Mouse (Mus musculus) embryonic facial prominence, embryonic 14.5 days (tissue): ENCODE results near the gene Ffar3. TPM values are rescaled to one million over a fixed set of nuclear protein-coding genes. Genes with fewer than 3 reads are reported as not detected.

Source experiments
- ATAC-seq: fragments of 200-750 bp; cut with Nextera tagmentation; 2 replicates; pipeline ENCODE4 v1.8.0; 2017; ENCODE audit warnings: low read depth, moderate number of reproducible peaks, moderate TSS enrichment
- DNase-seq: peaks from one replicate; pipeline ENCODE4 v3.0.0-alpha.2; 2015; ENCODE audit warnings: low spot score
- H3K27ac ChIP-seq: fragments of 300-500 bp; sonication (generic); replicated peaks from 2 replicates; pipeline ENCODE4 v1.5.1; 2014; ENCODE audit warnings: low read depth, mild to moderate bottlenecking, low read length, moderate library complexity
- H3K27me3 ChIP-seq: fragments of 300-500 bp; sonication (generic); replicated peaks from 2 replicates; pipeline ENCODE4 v1.6.1; 2014; ENCODE audit warnings: low read length; ENCODE audit not compliant: control insufficient read depth, insufficient read depth
- H3K36me3 ChIP-seq: fragments of 300-500 bp; sonication (generic); 2 replicates; pipeline ENCODE4 v1.6.1; 2014; ENCODE audit warnings: low read length, mixed read lengths; ENCODE audit not compliant: control insufficient read depth, insufficient read depth
- H3K4me1 ChIP-seq: fragments of 300-500 bp; sonication (generic); 2 replicates; pipeline ENCODE4 v1.6.1; 2014; ENCODE audit warnings: antibody characterized with exemption, low read length; ENCODE audit not compliant: control insufficient read depth, insufficient read depth
- H3K4me2 ChIP-seq: fragments of 300-500 bp; sonication (generic); 2 replicates; pipeline ENCODE4 v1.6.1; 2014; ENCODE audit warnings: low read depth, mild to moderate bottlenecking, low read length, moderate library complexity, mixed read lengths
- H3K4me3 ChIP-seq: fragments of 300-500 bp; sonication (generic); 2 replicates; pipeline ENCODE4 v1.5.1; 2014; ENCODE audit warnings: low read depth, mild to moderate bottlenecking, low read length
- H3K9ac ChIP-seq: fragments of 300-500 bp; sonication (generic); 2 replicates; pipeline ENCODE4 v1.6.1; 2014; ENCODE audit warnings: low read depth, mild to moderate bottlenecking, low read length, moderate library complexity, mixed read lengths
- H3K9me3 ChIP-seq: fragments of 300-500 bp; sonication (generic); 2 replicates; pipeline ENCODE4 v1.6.1; 2016; ENCODE audit warnings: low read length; ENCODE audit not compliant: control insufficient read depth
- WGBS: fragments of 180-500 bp; shearing (Covaris S2); extraction: QIAGEN DNeasy Blood & Tissue Kit; methylation state at CpG from one replicate; pipeline ENCODE4 v1.1.7; 2014; 5-methylcytosine and 5-hydroxymethylcytosine counted together
- polyA plus RNA-seq: library from polyadenylated mRNA; unstranded; fragments of >200 nt; fragmentation: Nextera tagmentation; extraction: Ambion mirVana; gene quantifications from 2 replicates; pipeline ENCODE4 v1.2.1, GENCODE M21; 2014

Ffar3 gene
- polyA plus RNA-seq, 1 experiment from 2014 or later, result not detected

DNA sequence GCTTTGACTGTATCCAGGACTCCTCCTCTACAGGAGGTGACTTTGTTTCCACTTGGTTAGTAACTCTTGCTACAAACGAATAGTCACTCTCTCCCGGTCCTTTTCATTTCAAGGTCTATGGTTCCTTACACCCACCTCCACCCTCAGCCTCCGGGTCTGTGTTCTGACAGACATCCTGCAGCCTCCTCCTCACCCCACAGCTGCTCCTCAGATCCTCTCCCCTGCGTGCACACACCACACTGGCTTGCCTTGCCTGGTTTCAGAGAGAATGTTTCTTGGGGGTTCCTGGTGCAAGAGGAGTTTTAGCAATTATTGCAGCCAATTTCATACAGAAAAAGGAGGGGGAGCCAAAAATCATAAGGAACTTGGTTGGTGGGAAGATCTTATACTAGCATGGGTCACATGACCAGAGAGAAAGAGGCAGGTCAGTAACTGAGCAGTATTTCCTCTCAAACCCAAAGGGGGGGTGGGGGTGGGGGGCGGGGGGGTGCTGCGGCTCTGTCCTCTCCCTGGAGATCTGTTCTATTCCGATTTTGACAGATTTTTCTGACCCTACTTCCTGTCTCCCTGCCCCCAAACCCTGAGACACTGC is 35.0 kb downstream of the Ffar3 start:
- H3K4me2 ChIP-seq, result no peak overlapping the region
- no peak for ATAC-seq
- H3K27ac ChIP-seq, result no peak overlapping the region
- no peaks in the 10 kb centered on the region for H3K36me3 ChIP-seq
- no peaks in the 10 kb centered on the region for H3K27me3 ChIP-seq
- H3K4me3 ChIP-seq, result no peak overlapping the region
- H3K9ac ChIP-seq, result no peak overlapping the region
- DNase-seq, result no peak
- WGBS, result 48% methylated on average over 7 of the region's 7 CpGs
- H3K9me3 ChIP-seq, result no peaks in the 10 kb centered on the region
- H3K4me1 ChIP-seq, result no peaks in the 10 kb centered on the region

DNA sequence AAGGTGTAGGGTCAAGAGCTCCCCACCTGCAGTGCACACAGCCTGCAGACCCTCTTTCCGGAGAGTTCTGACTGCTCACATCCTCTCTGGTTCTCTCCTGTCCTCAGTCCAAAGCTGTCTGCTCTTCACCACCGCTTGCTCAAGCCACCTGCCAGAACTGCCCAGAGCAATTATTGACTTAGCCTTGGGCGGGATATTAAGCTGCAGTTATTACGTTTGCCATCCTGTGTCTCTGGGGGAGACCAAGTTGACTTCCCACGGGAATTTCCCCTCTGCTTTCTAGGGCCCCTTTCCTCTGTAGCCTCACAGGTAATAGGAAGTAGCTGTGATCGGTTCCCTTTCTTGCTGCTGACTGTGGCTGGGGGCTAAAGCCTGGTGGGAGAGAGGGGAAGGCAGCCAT is 35.8 kb downstream of the Ffar3 start:
- no peak overlapping the region for H3K27ac ChIP-seq
- no peak overlapping the region for H3K4me3 ChIP-seq
- H3K27me3 ChIP-seq, result no peaks in the 10 kb centered on the region
- H3K9ac ChIP-seq, result no peak overlapping the region
- no peak for ATAC-seq
- H3K36me3 ChIP-seq, result no peaks in the 10 kb centered on the region
- H3K9me3 ChIP-seq, result no peaks in the 10 kb centered on the region
- no peak overlapping the region for H3K4me2 ChIP-seq
- no peaks in the 10 kb centered on the region for H3K4me1 ChIP-seq
- DNase-seq, result no peak
- WGBS, result 44% methylated on average over 6 of the region's 6 CpGs

DNA sequence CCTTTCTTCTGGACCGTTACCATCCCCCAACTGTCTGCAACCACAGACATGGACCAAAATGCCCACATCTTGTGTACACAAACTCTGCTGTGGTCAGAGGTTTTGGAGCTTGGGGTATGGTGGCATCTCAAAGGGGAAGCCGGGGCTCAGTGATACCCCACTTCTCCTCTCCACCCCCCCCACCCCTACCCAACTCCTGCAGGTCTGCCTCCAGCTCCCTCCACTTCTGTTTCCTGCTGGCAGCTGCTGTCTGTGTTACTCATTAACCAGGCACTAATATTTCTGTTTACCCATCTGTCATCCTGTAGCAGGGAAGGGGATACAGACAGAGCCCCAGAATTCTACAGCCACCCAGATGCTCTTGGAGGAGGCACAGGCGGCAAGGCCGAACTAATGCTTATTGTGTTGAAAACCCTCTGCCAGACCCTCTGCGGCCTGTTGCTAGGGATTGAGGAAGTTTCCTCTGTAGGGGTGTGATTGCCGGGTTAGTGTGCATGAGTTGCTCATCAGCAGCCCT is 43.6 kb downstream of the Ffar3 start:
- H3K4me3 ChIP-seq, result no peak overlapping the region
- H3K27ac ChIP-seq, result no peak overlapping the region
- WGBS, result 65% methylated on average over 6 of the region's 6 CpGs
- no peaks in the 10 kb centered on the region for H3K4me1 ChIP-seq
- H3K4me2 ChIP-seq, result no peak overlapping the region
- DNase-seq (peak; percentile 17), ATAC-seq (peak; percentile 57; the same call in 1 of the 2 replicates)
- no peaks in the 10 kb centered on the region for H3K27me3 ChIP-seq
- no peaks in the 10 kb centered on the region for H3K9me3 ChIP-seq
- H3K9ac ChIP-seq, result no peak overlapping the region
- H3K36me3 ChIP-seq, result no peaks in the 10 kb centered on the region

DNA sequence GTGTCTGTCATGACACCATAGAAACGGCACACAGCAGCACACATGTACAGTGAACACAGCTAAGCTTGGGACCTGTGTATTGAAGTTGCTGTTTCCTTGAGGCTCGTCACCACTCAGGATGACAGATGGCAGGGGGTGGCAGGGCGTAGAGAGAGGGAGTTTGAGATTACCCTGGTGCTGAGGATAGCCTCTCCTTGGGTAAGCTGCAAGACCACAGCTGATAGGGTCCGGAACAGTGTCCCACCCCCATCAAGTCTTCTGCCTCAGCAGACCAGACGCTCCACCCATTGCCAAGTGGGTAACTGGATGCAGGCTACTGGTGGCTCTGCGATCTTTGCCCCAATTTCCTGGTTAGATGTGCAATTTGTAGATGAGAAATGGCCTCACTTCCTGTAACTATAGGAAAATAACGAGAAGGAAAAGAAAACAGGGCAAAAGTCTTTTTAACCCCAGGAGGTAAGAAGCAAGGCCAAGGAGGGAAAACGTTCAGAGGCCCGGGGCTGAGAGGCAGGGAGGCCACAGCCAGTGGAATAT is 44.2 kb downstream of the Ffar3 start:
- H3K27me3 ChIP-seq, result no peaks in the 10 kb centered on the region
- no peaks in the 10 kb centered on the region for H3K9me3 ChIP-seq
- ATAC-seq (no peak), DNase-seq (no peak)
- no peak overlapping the region for H3K4me3 ChIP-seq
- no peak overlapping the region for H3K27ac ChIP-seq
- H3K9ac ChIP-seq, result no peak overlapping the region
- H3K4me2 ChIP-seq, result no peak overlapping the region
- 52% methylated on average over 9 of the region's 9 CpGs for WGBS
- H3K36me3 ChIP-seq, result no peaks in the 10 kb centered on the region
- H3K4me1 ChIP-seq, result no peaks in the 10 kb centered on the region

DNA sequence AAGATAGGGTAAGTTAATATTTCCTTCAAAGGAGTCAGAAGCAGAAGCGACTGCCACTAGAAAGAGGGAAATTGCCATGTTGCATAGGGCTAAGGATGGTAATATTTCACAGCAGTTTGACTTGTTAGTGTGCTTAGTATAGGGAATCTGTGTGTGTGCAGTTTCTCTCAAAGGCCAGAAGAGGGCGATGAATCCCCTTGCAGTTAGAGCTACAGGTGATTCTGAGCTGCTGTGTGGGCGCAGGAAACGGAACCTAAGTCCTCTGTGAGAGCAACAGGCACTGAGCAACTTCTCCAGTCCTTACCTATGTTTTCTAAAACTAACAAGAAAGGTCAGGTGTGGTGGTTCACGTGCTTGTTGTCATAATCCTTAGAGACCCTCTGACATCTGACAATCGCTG is 45.7 kb downstream of the Ffar3 start:
- DNase-seq (no peak), ATAC-seq (no peak)
- WGBS, result 47% methylated on average over 6 of the region's 6 CpGs
- Histone ChIP-seq H3K4me2 (no peak overlapping the region), H3K27ac (no peak overlapping the region), H3K36me3 (no peaks in the 10 kb centered on the region), H3K4me3 (no peak overlapping the region), H3K27me3 (no peaks in the 10 kb centered on the region), H3K9ac (no peak overlapping the region), H3K9me3 (no peaks in the 10 kb centered on the region), H3K4me1 (no peaks in the 10 kb centered on the region)

DNA sequence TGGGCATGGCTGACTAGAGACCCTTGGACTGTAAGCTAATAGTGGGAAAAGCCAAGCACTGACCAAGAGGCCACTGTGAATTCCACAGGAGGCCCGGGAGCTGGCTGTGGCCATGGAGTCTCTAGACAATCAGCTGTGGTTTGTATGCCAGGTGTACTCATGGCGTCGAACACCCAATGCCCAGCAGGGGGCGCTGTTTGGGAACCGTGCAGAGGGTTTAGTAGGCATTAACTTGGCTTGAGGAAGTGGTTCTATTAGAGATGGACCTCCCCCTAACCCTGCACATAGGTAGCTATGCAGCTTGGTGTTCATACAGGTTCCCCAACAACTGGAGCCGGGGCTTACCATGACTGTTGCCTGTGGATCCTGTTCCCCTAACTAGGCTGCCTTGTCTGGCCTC is 50.1 kb downstream of the Ffar3 start:
- H3K4me1 ChIP-seq, result no peaks in the 10 kb centered on the region
- ATAC-seq (no peak), DNase-seq (no peak)
- no peak overlapping the region for H3K4me3 ChIP-seq
- WGBS, result 53% methylated on average over 6 of the region's 6 CpGs
- no peak overlapping the region for H3K4me2 ChIP-seq
- H3K36me3 ChIP-seq, result no peaks in the 10 kb centered on the region
- H3K27ac ChIP-seq, result no peak overlapping the region
- no peak overlapping the region for H3K9ac ChIP-seq
- H3K9me3 ChIP-seq, result no peaks in the 10 kb centered on the region
- H3K27me3 ChIP-seq, result no peaks in the 10 kb centered on the region

Other genes with a start within 250 kb of the Ffar3 start
- gene Upk1a, start 243.3 kb downstream of the Ffar3 start, polyA plus RNA-seq, result 0.39 and 0.47 TPM in 2 replicates
- 860 and 1,015 TPM in 2 replicates for gene Cox6b1, start 230.0 kb downstream of the Ffar3 start, polyA plus RNA-seq
- not detected in 2 replicates for gene Etv2, start 220.3 kb downstream of the Ffar3 start, polyA plus RNA-seq
- 93.1 and 106 TPM in 2 replicates for gene Rbm42, start 205.9 kb downstream of the Ffar3 start, polyA plus RNA-seq
- gene Haus5, start 191.2 kb downstream of the Ffar3 start, polyA plus RNA-seq, result 30.7 and 35.0 TPM in 2 replicates
- gene Pmis2, start 184.6 kb downstream of the Ffar3 start, polyA plus RNA-seq, result not detected in 2 replicates
- gene 2200002J24Rik, start 157.3 kb downstream of the Ffar3 start, polyA plus RNA-seq, result 0.37 and 0.46 TPM in 2 replicates
- gene Atp4a, start 144.0 kb downstream of the Ffar3 start, polyA plus RNA-seq, result 0.32 and 0.54 TPM in 2 replicates
- gene Tmem147, start 126.6 kb downstream of the Ffar3 start, polyA plus RNA-seq, result 212 and 214 TPM in 2 replicates
- gene Gapdhs, start 112.5 kb downstream of the Ffar3 start, polyA plus RNA-seq, result 0.33 and 0.38 TPM in 2 replicates
- gene Sbsn, start 104.7 kb downstream of the Ffar3 start, polyA plus RNA-seq, result 12.4 and 33.7 TPM in 2 replicates
- gene Dmkn, start 92.4 kb downstream of the Ffar3 start, polyA plus RNA-seq, result 123 and 159 TPM in 2 replicates
- gene Krtdap, start 68.3 kb downstream of the Ffar3 start, polyA plus RNA-seq, result 428 and 557 TPM in 2 replicates
- gene Ffar2, start 32.4 kb downstream of the Ffar3 start, polyA plus RNA-seq, result 0.14 and 0.46 TPM in 2 replicates
- not detected in 2 replicates for gene Ffar1, start 5.4 kb upstream of the Ffar3 start, polyA plus RNA-seq
- gene Cd22, start 24.2 kb upstream of the Ffar3 start, polyA plus RNA-seq, result 0.22 TPM in 1 of 2 replicates, not detected in the other
- 1.3 and 1.4 TPM in 2 replicates for gene Mag, start 58.7 kb upstream of the Ffar3 start, polyA plus RNA-seq
- gene Hamp2, start 68.5 kb upstream of the Ffar3 start, polyA plus RNA-seq, result 0.97 TPM in 1 of 2 replicates, not detected in the other
- gene Hamp, start 87.9 kb upstream of the Ffar3 start, polyA plus RNA-seq, result not detected in 2 replicates
- gene Usf2, start 100.6 kb upstream of the Ffar3 start, polyA plus RNA-seq, result 18.3 and 23.8 TPM in 2 replicates
- 22.7 and 26.0 TPM in 2 replicates for gene Lsr, start 117.3 kb upstream of the Ffar3 start, polyA plus RNA-seq
- gene Fam187b, start 117.6 kb upstream of the Ffar3 start, polyA plus RNA-seq, result 1.6 and 2.3 TPM in 2 replicates
- 57.0 and 64.6 TPM in 2 replicates for gene Fxyd5, start 186.3 kb upstream of the Ffar3 start, polyA plus RNA-seq
- 37.0 and 40.9 TPM in 2 replicates for gene Fxyd7, start 195.3 kb upstream of the Ffar3 start, polyA plus RNA-seq
- gene Fxyd1, start 201.0 kb upstream of the Ffar3 start, polyA plus RNA-seq, result 113 and 135 TPM in 2 replicates
- 0.86 and 1.6 TPM in 2 replicates for gene Lgi4, start 203.2 kb upstream of the Ffar3 start, polyA plus RNA-seq
- gene Fxyd3, start 220.5 kb upstream of the Ffar3 start, polyA plus RNA-seq, result 48.8 and 71.7 TPM in 2 replicates